Mouse (Mus musculus) lung, postnatal 4 days (tissue): ENCODE data around the gene Galntl6.

ENCODE experiments used
- DNase-seq, 2 experiments: peaks; one replicate each; pipeline ENCODE4 v3.0.0; 2021

Gene Galntl6

GRCm38 (mm10) chr8:58912196-58912839 is at the start of gene Galntl6:
Gene Galntl6 (minus strand): TSS chr8:58912640.
- DNase-seq: no peak

GRCm38 (mm10) chr8:58957195-58957739 is 44.8 kb upstream of the Galntl6 start:
- no peak for DNase-seq

DNA sequence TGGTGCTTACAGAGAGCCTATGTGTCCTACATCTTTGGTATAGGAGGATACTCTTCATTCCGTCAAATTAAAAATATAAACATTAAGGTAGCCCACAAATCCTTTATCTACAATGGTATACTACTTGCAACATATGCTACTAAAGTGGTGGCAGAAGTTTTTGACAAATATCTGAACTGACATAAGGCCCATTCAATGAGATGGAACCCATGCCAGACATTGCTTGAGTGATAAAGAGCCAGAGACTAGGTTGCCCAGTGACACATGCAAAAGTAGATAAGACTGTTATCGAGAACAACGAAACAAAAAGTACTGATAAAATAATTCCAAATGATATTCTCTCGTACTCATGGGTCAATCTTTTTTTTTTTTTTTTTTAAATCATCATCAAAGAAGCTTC is 31.3 kb upstream of the Galntl6 start:
- no peak for DNase-seq

GRCm38 (mm10) chr8:58931066-58931465 is 18.6 kb upstream of the Galntl6 start:
- DNase-seq: no peak

GRCm38 (mm10) chr8:58915142-58915541 is 2.7 kb upstream of the Galntl6 start:
- DNase-seq: no peak

DNA sequence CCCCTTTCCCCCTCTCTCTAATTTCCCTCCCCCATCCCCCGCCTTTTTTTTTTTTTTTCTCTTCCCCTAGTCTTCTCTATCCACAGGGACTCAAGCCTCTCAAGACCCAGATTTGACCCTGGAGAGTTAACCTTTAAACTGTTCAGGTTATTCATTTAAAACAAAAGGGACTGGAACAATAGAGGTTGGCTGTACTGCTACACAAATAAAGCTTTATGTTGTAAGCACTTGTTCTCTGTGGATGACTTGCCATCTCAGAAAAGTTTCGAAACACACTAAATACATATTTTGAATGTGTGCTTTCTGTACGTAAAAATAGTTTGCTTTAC is 1.2 kb upstream of the Galntl6 start:
- no peak for DNase-seq

- DNase-seq: no peak
Measured at GRCm38 (mm10) chr8:58912840-58913639, 600 bp upstream of the Galntl6 start.

DNA sequence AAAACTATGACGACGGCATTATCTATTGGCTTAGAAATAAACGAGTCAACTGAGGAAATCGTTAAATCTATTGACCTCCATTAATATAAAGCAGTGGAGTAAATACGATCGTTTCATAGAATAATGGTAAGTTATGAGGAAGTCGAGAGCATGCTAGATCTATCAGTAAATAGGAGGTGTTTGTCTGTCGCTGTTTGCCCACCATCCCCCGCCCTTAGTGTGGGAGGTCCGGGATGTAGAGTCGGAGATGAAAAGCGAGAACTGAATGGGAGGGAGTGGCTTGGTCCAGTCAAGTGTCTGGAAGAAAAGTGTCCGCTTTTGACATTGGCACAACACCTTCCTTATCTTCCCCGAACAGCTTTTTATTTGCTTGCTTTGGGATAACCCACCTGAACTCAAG is 763 bp downstream of the Galntl6 start, which contains the start of gene BC030500:
BC030500 (plus strand) TSS at position 79 of the 400 bp plus-strand sequence.
- DNase-seq: no peak

- DNase-seq: no peak
Measured at GRCm38 (mm10) chr8:58904465-58904864, 8.0 kb downstream of the Galntl6 start.

DNA sequence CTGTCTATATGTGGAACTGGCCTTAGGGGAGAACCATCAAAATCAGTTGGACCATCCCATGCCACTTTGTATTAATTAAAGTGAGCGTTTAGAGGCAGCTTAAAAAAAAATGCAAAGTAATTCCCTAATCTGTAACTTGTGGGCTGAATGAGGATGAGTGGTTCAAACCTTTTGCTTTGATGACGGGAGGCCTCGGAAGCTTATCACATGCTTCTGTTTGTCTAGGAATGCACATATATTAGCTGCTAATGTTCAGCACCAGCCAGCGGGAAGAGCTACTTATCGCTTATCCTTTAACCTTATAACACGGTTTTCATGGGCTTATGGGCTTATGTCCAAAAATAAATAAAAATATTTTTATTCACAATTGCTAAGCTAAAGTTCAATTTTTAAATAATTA is 16.5 kb downstream of the Galntl6 start:
- no peak for DNase-seq

GRCm38 (mm10) chr8:58890591-58890990 is 21.8 kb downstream of the Galntl6 start:
- no peak for DNase-seq

DNA sequence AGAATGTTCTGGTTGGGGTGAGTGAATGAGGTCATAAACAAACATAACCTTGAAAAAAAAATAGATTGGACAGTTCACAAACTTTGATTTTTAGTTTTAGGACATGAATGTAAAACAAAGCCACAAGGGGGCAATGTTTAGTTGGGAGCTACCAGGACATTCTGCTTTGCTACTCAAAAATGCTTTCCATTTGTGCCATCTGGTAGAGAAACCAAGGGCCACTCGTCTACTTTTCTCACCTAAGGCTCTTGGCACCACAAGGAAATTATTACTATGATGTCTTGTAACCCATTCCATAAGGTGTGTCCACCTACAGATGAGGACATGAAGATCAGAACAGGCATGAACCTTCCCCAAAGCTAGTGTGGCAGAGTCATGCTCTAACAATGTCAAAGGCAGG is 26.0 kb downstream of the Galntl6 start:
- DNase-seq: no peak

GRCm38 (mm10) chr8:58824347-58824746 is 88.1 kb downstream of the Galntl6 start:
- no peak for DNase-seq

DNA sequence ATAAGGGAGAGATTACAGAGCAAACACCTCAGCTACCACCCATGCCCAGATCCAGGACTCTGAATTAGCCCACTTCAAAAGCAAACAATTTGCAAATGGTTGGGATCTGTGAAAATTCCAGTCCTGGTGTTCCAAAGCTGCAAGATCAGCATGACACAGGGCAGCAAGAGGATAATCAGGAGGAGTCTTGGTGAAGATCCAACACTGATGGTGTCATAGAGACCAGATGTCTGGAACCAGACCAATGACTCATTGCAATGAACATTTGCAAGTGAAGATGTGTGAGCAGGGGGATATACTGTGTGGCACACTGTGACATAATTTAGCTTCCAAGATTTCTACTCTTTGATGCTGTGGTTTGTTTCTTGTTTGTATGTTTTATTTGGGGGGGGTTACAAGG is 107.2 kb downstream of the Galntl6 start:
- DNase-seq: no peak

GRCm38 (mm10) chr8:58801847-58802246 is 110.6 kb downstream of the Galntl6 start:
- DNase-seq: no peak

GRCm38 (mm10) chr8:58753769-58754168 is 158.7 kb downstream of the Galntl6 start:
- no peak for DNase-seq

- no peak for DNase-seq
Measured at GRCm38 (mm10) chr8:58737963-58738362, 174.5 kb downstream of the Galntl6 start.

DNA sequence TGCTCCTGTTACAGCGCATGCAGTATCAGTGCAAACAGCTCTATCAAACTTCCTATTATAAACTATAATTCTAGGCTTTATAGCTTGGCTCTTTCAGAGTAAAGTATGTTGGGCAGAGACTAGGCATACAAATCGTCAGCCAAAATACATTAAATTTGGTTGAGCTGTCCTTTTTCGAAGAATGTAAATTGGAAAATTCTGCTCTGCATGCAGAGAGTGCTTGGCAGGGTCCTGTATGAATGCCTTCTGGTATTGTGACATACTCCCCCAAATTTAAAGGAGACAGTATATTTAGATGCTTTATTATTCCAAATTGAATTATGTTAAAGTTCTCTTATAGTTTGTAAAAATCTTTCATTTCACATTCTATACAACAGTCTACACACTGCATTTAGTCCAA is 220.7 kb downstream of the Galntl6 start:
- no peak for DNase-seq

GRCm38 (mm10) chr8:58677847-58678450 is 234.5 kb downstream of the Galntl6 start:
- no peak for DNase-seq

DNA sequence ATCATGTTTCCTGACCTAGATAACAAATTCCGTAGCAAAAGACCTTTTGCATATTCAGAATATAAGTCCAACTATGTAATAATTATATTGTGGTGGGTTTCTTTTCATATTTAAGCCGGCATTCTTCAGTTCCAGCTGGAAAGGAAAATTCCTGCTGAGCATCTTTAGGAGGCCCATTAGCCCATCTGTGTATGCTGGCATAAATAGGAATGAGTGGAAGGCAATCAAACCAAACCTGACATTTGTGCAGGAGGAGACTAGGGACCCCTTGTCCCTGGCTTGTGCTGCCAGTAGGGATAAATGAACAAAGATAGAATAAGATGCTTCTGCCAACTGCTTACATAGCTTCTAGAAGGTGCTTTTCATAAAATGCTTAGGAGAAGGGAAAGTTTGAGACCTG is 243.4 kb downstream of the Galntl6 start:
- no peak for DNase-seq

DNA sequence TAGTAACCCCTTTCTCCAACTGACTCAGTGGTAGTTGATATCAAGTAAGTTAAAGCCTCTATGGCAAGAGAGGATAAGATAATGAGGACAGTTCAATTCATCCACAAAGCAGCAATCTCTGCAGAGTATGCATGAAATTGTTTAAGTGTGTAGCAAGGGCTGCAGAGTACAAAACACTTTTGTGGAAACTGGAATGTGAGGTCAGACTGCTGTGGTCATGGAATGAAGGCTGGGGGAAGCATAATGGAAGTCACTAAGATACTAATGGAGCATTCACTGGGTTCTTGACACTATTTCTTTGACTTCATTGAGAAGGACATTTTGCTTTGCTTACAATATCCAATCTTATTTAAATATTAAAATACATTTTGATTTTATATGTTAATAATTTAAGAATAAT is 252.4 kb downstream of the Galntl6 start:
- DNase-seq: no peak

GRCm38 (mm10) chr8:58655631-58656030 is 256.8 kb downstream of the Galntl6 start:
- no peak for DNase-seq

GRCm38 (mm10) chr8:58606451-58606850 is 306.0 kb downstream of the Galntl6 start:
- no peak for DNase-seq

DNA sequence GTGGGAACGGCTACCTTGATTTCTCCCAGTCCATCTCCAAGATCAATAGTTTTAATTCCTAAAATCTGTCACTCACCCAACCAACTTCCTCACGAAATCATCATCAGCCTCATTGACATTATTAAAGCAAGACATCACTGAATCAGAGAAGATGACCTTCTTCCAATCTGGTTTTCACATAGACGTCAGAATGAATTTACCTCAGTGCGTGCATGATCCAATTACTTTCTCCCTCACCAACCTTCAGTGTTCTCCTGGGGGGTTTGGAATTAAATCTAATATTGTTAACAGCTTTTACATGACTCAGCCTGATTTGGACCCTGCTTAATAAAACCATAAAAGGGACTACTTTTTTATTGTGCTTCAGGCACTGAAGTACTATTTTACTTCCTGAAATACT is 307.7 kb downstream of the Galntl6 start:
- DNase-seq: no peak
